Mouse (Mus musculus): ENCODE measurements at regions not wholly inside any gene's neighbourhood (a gene's known extent, or its start where the extent isn't known, plus 50 kb on each side); places are given as distances from the start of the nearest gene placed in this dataset.

DNA sequence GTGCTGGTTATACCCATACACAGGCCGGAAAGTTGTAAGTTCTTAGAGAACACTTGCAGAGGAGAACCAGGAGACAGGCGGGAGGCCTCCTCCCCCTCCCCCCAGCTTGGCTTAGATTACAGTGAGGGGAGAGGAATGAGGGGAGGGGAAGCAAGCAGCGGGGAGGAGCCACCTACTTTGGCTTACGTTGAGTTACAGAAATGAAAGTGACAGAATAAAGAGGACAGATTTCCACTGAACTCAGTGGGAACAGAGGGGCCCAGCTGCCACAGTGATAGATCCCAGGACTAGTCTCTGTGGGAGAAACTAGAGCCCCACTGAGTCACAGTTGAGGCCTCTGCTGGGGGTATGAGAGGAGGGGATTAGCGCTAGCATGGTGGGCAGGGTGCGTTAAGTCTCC is 86.5 kb upstream of the Gm11983 start:
- no peak for DNase-seq

DNA sequence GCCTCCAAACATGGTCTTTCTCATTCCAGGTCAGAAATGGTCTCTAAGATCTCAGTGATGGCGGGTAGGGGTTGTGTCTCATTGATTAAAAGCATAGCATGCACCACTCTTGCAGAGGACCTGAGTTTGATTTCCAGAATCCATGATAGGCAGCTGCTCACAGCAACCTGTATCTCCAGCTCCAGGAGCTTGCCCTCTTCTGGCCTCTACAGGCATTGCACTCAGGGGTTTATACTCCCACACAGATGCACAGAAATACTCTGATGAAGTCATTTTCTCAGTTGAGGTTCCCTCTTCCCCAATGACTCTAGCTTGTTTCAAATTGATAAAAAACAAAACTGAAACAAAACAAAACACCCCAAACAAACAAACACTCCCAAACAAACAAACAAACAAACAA is 81.1 kb upstream of the Gm11983 start:
- DNase-seq: no peak

DNA sequence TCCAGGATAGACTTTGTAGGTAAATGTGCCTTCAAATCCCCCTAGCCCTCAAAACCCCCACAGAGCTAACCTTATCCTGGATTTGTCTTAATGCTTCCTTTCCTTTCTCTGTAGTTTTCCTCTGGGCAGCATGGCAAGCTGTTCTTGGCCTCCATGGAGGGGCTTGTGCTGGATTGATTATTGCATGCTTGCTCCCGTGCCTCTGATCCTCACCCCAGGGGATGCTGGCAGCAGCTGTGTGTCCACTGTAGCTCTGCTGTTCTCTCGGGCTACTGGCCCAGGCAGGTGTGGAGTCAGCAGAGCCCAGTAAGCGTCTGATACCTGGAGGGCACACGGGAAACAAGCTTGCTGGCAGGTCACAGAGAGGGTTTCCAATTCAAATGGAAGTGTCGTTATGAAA is 68.2 kb upstream of the Gm11983 start:
- no peak for DNase-seq

DNA sequence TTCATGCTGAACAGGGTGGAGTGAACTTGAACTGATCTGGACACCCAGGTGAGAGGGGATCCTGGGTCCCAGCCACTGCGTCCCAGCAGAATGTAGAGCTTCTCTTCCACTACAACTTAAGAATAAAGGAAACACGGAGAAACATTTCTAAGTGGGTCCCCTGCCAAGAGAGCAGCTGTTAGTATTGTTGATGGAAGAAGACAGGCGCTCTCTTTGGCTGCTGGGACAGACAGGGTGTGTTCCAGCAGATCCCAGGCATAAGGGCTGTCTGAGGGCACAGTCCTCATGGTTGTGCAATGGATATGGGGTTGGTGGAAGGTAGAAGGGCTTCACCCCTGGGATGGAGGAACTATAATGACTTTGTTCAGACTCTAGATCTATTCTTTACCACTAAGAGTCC is 65.5 kb upstream of the Gm11983 start:
- DNase-seq: no peak

DNA sequence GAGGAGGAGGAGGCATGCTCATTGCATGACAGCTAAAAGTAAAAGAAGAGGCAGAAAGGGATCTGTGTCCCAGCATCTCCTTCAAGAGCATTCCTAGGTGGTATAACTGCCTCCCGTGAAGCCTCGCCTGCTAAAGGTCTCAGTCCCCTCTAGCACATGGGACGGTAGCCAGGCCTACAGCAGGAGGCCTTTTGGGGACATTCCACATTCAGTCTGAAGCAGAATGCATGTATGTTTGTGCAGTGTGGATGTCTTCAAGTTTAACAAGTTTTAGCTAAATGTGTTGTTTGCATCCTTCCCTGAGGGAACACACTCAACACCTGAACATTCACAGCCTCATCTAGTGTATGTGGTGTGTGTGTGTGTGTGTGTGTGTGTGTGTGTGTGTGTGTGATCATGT is 64.8 kb upstream of the Gm11983 start:
- no peak for DNase-seq

DNA sequence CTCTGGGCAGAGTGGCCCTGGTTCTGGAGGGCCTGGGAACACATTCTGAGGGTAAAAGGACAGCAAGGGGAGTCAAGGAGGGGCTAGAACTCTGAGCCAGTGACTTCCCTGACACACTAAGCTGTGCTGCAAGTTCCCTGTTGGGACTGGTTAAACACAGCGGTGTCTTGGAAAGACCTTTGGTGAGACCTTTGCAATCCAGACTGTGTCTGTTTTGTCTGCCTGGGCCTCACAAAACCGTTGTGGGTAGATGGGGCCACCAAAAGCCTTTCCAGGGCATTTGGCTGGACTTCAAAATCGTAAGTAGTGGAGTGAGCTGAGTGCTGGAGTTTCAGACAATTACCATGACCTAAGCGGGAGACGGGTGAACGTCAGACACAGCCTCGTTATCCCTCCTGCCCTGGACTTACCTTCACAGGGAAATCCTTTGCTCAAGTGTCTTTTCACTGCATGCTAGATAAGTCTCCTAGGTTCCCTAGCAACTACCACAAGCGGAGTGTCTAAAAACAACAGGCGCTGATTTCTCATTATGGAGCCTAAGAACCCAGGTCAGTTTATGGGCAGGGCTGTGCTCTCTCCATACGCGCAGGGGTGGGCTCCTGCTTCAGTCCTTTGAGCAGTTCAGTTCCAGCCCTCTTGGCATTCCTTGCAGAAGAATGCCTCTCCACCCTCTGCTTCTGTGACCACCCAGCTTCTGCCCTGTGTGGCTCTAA is 63.5 kb upstream of the Gm11983 start:
- DNase-seq: no peak

DNA sequence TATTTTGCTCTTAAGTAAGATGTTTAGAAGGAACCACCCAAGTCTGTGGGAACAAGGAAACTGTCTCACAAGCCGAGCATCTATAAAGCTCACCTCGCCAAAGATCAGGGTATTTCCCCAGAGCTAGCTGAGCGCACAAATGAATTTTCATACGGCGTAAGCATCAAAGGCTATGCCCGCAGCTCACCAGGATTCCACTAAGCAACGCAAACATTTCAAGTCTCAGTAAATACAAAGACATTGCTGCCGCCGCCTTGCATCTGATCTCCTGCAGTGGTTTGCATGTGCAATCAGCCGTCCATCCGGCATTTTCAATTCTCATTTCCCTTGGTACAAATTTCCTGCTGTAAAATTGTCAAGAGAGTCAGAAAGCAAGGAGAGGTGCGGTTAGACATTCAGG is 62.9 kb upstream of the Gm11983 start:
- DNase-seq: no peak

DNA sequence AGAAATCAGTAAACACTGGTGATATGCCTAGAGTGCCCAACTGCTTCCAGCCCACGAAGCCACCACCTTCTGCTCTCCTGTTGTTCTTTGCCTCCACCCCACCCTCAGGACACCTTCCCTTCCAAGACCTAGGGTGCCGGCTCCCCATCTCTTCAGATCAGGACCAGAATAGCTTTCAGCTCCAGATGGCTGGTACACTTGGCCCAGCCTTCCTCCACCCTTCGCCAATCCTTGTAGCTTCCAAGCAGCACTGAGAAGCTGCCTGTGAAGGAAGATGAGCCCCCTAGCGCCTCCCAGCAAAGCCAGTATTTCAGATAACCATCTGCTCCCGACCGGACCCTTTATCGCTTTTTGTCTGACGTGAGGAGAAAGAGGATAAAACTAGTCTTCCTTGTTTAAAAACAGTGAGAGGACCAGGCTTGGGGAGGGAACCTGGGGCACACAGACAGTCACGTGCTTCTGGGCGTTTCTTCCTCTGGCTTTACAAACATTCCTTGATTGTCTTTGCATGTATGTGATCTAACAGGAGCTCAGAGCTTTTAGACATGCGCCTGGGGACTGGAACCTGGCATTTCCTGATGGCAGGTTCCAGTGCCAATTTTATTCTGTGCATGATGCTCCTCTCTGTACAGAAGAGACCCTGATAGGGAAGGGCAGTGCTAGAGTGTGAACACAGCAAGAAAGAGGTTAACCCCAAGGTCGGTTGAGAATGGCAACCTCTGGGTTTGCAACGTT is 62.0 kb upstream of the Gm11983 start:
- no peak for DNase-seq

DNA sequence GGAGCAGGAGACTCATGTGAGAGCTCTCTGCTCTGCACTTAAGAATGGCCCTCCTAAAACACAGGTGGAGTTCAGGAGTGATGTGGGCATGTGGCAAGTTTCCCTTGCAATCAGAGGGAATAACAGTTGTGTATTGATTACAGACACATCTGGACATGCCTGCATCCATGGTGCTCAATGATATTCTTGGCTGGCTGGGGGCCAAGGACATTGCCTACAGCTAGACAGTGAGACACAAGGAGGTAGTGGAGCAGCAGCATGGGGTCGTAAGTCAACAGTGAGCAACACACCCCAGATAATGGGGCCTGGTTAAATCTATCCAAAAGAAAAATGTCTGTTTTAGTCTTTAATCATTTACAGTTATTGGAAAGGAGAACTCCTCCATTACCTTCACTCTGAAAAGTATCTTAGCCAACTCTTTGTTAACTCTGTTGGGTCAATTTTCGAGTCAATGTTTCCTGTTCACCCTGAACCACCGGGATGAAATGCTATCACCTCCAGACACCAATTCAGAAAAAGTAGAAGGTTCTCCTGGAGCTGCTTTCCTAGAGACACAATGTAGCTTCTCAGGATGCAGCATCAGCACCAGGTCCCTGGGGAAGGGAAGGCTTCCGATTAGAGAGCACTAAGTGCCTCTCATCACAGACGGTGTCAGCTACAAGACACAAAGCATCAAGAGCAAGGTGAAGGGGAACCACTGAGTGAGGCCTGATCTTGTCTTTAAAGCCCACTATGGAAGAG is 61.1 kb upstream of the Gm11983 start:
- no peak for DNase-seq

DNA sequence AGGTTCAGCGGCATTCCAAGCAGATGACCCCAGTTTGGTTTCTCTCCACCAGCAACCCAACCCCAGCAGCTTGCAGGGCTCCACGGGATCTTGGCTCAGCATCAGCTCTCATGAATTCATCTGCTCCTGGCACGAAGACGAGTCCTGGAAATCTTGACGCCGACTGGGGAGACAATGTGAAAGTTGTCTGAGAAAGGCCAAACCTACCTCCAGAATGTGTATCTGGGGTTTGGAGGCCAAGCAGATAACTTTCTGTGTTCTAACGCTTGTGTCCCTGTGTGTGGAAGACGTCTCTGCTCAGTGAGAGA is 58.3 kb upstream of the Gm11983 start:
- DNase-seq: no peak

DNA sequence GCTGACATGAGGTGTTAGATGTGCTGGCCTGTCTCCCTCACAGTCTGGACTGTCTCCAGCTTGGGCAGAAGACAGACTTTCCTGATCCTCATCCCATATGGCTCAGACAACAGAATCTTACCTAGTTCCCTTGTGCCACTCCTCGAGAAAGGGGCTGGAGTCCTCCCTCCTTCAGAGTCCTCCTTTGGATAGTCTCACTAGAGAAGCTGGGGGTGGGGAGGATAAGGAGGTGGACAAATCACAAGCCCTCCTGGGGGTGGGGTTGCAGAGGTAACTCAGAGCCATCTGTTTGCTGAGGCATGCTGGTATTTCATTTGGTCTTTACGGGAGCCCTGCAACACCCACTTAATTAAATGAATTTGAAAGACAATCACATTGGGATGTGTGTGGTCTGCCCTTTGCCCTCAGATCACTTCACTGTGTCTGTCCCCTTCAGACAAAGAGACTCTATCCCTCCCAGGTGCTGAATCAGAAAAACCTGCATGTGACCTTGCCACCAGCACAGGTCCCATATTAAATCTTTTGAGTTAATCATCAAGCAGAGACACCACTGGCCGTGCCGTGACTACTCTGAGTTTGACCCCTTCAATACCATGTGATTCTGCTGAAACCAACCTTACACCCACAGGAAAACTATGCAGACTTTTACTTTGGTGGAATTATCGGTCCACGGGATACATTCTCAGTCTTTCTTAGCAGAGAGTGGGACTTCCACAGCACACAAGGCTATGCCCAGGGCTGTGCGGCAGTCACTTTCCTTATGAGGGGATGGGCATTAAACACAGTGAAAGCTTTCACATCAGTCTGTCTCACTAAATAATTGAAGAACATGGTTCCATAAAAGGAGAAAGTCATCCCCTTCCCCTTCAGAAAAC is 57.7 kb upstream of the Gm11983 start:
- no peak for DNase-seq

DNA sequence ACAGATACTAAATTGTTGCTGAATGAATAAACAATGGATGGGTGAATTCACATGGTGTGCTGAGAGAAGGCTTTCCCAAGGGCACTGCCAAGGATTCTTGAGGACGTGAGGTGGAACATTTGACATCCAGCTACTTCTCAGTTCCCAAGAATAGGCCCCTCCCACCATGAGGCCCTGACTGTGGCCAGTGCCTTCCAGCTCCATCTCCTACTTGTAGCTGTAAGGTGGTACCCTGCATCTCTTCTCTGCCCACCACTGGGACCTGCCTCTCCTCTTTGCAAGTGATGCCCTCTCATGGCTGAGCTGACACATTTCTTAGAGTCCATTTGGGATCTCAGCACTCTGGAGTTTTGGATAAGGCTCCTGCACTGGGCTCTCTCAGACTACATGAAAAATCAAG is 56.3 kb upstream of the Gm11983 start:
- no peak for DNase-seq

DNA sequence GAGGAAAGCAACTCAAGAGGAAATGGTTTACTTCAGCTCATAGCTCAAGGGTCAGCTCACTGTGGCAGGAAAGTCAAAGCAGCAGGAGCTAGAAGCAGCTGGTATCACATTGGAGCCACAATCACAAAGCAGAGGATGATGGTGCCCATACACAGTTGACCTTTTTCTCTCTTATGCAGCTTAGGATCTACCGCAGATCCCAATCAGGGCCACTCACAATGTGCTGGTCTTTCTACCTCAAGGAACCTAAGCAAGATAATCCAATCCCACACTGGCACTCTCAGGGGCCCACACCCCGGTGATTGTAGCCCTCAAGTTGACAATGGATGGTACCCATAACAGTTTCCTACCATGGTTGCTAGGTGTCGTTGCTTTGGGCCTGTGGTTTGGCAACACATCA is 55.6 kb upstream of the Gm11983 start:
- no peak for DNase-seq

DNA sequence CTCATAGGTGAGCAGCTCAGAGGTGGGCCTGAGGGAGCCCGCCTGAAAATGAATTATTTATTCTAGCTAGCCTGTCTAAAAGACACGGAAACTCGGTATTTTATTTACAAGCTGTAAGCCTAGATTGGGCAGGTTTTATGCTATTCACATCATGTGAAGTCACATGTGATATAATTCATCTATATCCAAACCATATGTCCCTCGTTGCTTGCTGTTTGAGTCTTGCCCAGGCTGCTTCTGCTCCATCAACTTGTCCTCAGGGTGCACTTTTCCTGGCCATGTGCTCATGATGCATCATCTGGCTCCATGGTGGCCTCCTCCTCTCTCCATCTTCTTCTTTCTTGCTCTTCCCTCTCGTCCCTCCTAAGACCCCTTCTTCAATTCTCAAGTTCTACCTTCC is 53.0 kb upstream of the Gm11983 start:
- DNase-seq: no peak

DNA sequence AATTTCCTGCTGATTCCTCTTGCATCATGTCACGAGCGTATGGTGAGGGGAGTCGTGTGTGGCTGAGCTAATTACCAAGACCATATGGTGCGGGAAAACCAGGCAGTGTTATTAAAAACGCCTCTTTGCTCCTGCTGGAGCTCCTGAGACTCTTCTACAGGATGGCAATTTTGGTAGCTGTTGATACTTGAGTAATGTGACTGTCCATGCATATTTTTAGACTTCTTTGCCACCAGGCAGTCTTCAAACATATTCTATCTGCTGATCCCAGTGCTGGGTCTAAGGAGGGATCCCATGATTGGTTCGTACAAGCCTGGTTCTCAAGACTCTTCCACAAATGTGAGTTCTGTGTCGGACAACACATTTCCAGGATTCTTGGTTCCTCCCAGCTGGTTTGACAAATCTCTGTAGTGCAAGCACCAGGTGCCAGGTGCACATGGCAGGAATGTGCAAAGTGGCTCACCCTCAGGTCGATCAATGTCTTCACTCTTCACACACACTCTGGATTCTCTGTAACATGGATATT is 52.3 kb upstream of the Gm11983 start:
- no peak for DNase-seq

DNA sequence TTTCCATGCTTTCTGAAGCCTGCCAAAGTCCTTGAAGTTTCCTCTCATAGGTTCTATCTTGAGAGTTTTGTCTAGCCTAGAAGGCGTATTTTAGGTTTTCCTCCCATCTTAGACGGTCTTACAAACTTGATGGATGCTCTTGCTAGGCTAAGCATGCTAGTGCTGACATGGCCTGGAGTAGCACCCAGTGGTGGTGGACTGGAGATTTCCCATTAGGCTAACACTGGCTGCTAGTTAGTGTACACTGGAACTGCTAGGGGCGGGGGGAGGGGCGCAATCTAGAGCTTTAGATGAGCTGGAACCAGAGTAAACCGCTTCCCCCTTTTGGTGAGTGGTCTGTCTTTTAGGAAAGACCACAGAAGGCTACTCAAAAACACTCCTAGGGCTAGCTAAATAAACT is 51.7 kb upstream of the Gm11983 start:
- DNase-seq: no peak

All from layer of hippocampus, postnatal 36 days (tissue).